ENCODE assay signal across 8 mouse cellular contexts in the genomic region with DNA sequence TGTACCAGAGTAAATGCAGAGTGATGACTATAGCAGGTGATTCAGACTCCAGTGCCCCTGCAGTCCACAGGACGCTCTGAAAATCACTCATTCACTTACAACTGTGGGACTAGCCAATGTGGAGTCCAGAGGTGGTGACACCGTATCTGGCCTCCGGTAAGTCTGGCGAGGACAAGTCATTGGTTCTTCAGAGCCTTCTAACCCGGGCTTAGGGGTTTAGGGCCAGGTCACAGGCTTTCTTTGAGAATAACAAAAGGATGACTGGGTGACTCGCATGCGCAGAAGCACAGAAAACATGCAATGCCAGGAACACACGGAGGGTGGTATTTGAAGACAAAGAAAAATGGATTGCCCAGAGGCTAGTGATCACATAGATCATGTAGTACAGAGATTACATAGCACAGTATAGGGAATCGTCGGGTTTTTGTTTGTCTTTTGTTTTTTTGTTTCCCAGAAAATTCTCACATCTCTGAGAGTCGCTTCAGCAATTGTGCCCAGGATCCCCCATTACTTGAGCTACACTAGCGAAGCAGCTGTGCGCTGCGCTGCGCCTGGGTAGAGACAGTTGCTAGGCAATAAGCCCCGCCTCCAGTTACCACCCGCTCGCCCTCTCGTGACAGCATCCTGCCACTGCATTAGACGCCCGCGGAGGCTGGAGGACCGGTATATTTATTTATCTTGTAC. TPM values are rescaled to one million over a fixed set of nuclear protein-coding genes. Genes with fewer than 3 reads are reported as not detected.
A peak's percentile ranks its signal among the peaks of the same experiment; 100 is the strongest.
DNase-seq lines count a peak whose midpoint lies in the region; ATAC-seq and TF ChIP-seq lines count a peak whose summit lies in the region.

No protein-coding gene starts in this region.

- peak overlapping the region; percentile 23 for H3K9ac ChIP-seq in forebrain, embryonic 15.5 days (replicated peaks)
- no peak overlapping the region for H3K9ac ChIP-seq in lung, embryonic 14.5 days

- peaks cover 11% of the 10 kb centered on the region for H3K4me1 ChIP-seq in forebrain, embryonic 15.5 days
- H3K4me1 ChIP-seq in lung, embryonic 14.5 days (ENCODE audit: insufficient read depth) = no peaks in the 10 kb centered on the region
- H3K4me1 ChIP-seq in olfactory bulb, adult 2 months (ENCODE audit: control insufficient read depth, insufficient read depth, low read length) = peaks cover 20% of the 10 kb centered on the region

- peak overlapping the region; percentile 32 for H3K4me2 ChIP-seq in forebrain, embryonic 15.5 days (replicated peaks)
- peak overlapping the region; percentile 28; the same call in 1 of the 2 replicates for H3K4me2 ChIP-seq in lung, embryonic 14.5 days

- DNase-seq in ES-CJ7 (ENCODE audit: low read depth, low spot score) = peak; percentile 83
- peak; percentile 66 for DNase-seq in c-Kit-positive CD71-positive TER-119-positive erythroid progenitor cells, embryonic 14.5 days (ENCODE audit: low spot score)
- peak; percentile 88 for DNase-seq in heart, postnatal 4 days
- peak; percentile 74 to 86 for DNase-seq in layer of hippocampus, adult 18-20 months (ENCODE audit: low spot score in 2 of 2)
- peak; percentile 94 for DNase-seq in lung, embryonic 14.5 days
- peak; percentile 77 for DNase-seq in testis, postnatal 14 days (ENCODE audit: low spot score)

- H3K9me3 ChIP-seq in forebrain, embryonic 15.5 days = no peaks in the 10 kb centered on the region
- H3K9me3 ChIP-seq in lung, embryonic 14.5 days (ENCODE audit: low read depth, low read length) = no peaks in the 10 kb centered on the region

- TF ChIP-seq POLR2A in olfactory bulb, adult 2 months (IDR thresholded peaks at IDR 0.05; ENCODE audit: insufficient read depth, low read depth, low read length) = no peak

- H3K36me3 ChIP-seq in forebrain, embryonic 15.5 days = no peaks in the 10 kb centered on the region
- no peaks in the 10 kb centered on the region for H3K36me3 ChIP-seq in lung, embryonic 14.5 days (ENCODE audit: insufficient read depth)

- H3K4me3 ChIP-seq in forebrain, embryonic 15.5 days = peak overlapping the region; percentile 13; the same call in 1 of the 2 replicates
- H3K4me3 ChIP-seq in lung, embryonic 14.5 days (ENCODE audit: low read depth, low read length) = no peak overlapping the region
- H3K4me3 ChIP-seq in olfactory bulb, adult 2 months (ENCODE audit: insufficient read depth, low read depth, low read length) = no peak overlapping the region

- WGBS in forebrain, embryonic 15.5 days = 13% methylated on average over 23 of the region's 23 CpGs
- WGBS in lung, embryonic 14.5 days = 18% methylated on average over 23 of the region's 23 CpGs
- WGBS in olfactory bulb, adult 2 months = 13% methylated on average over 23 of the region's 23 CpGs

- H3K27me3 ChIP-seq in forebrain, embryonic 15.5 days = no peaks in the 10 kb centered on the region
- H3K27me3 ChIP-seq in lung, embryonic 14.5 days (ENCODE audit: insufficient read depth, low read length) = 0 out of 2 replicates have a peak, but pooled peaks cover 4% of the 10 kb centered on the region

- H3K27ac ChIP-seq in forebrain, embryonic 15.5 days (replicated peaks) = peak overlapping the region; percentile 92
- H3K27ac ChIP-seq in lung, embryonic 14.5 days (ENCODE audit: low read depth) = no peak overlapping the region
- peak overlapping the region; percentile 89 for H3K27ac ChIP-seq in olfactory bulb, adult 2 months (ENCODE audit: insufficient read depth, low read depth, low read length)

- peak; percentile 73 for TF ChIP-seq CTCF in lung, embryonic 14.5 days (IDR thresholded peaks at IDR 0.05; ENCODE audit: low read depth)
- TF ChIP-seq CTCF in olfactory bulb, adult 2 months (IDR thresholded peaks at IDR 0.05; ENCODE audit: insufficient read depth, low read depth, low read length) = peak; percentile 54

- ATAC-seq in forebrain, embryonic 15.5 days (replicated peaks) = peak; percentile 95
- ATAC-seq in lung, embryonic 14.5 days (ENCODE audit: insufficient read depth) = peak; percentile 92

RNA-seq across cellular contexts. Expression of gene Dmrtb1, which starts 10.2 kb away (rescaled TPM):
- polyA plus RNA-seq in forebrain, embryonic 15.5 days (2015; fragmentation: Nextera tagmentation; extraction: Ambion mirVana) = 18.7 and 20.4 TPM in 2 replicates
- total RNA-seq in heart, postnatal 4 days (2021) = not detected
- total RNA-seq in layer of hippocampus, adult 18-20 months (2021) = under 1 TPM; 0.40 to 0.43 TPM
- not detected in 2 replicates for polyA plus RNA-seq in lung, embryonic 14.5 days (2014; fragmentation: Nextera tagmentation; extraction: Ambion mirVana)
- polyA plus RNA-seq in olfactory bulb, adult 2 months (2012; ENCODE audit: insufficient read depth, insufficient read length, low replicate concordance, missing spikeins) = not detected in 2 replicates

Comparison
In these comparisons a context has a peak if more than half of its experiments do, and no peak if none do; other contexts are left out.
1. RNA of gene Dmrtb1, which starts 10.2 kb away (polyA plus RNA-seq): 18.7 to 20.4 TPM in forebrain, embryonic 15.5 days; not detected in lung, embryonic 14.5 days and not detected in olfactory bulb, adult 2 months; every median in the first group is over 10 times any median in the second.
2. Peak in every context shown above with its lines, with median percentiles within 50 percentile points of each other: DNase-seq.